Mouse (Mus musculus): ENCODE data around the gene Prp2.
"Not testable (repeated sequence)": the region's sequence is repeated elsewhere in the genome, so short reads cannot be mapped to it uniquely, and the experiment has no call there.

The Prp2 gene

GRCm38 (mm10) chr6:132595613-132596012, at the start of gene Prp2:
Prp2 (plus strand) TSS chr6:132595913.
- DNase-seq (ENCODE audit: low read depth) = not testable (repeated sequence)

GRCm38 (mm10) chr6:132569509-132569908, 26.2 kb upstream of the Prp2 start, which contains the start of gene Prh1:
Prh1 (plus strand) TSS chr6:132569809.
- not testable (repeated sequence) for DNase-seq (ENCODE audit: low read depth)

GRCm38 (mm10) chr6:132649399-132649798, 53.7 kb downstream of the Prp2 start:
- peak; percentile 1 for DNase-seq (ENCODE audit: low read depth)
